Mouse (Mus musculus): Measurements from ENCODE around the gene Mrpl9. TPM values are rescaled to one million over a fixed set of nuclear protein-coding genes. Genes with fewer than 3 reads are reported as not detected.

Mrpl9 gene
- total RNA-seq, 1 experiment: 53.0 TPM

DNA sequence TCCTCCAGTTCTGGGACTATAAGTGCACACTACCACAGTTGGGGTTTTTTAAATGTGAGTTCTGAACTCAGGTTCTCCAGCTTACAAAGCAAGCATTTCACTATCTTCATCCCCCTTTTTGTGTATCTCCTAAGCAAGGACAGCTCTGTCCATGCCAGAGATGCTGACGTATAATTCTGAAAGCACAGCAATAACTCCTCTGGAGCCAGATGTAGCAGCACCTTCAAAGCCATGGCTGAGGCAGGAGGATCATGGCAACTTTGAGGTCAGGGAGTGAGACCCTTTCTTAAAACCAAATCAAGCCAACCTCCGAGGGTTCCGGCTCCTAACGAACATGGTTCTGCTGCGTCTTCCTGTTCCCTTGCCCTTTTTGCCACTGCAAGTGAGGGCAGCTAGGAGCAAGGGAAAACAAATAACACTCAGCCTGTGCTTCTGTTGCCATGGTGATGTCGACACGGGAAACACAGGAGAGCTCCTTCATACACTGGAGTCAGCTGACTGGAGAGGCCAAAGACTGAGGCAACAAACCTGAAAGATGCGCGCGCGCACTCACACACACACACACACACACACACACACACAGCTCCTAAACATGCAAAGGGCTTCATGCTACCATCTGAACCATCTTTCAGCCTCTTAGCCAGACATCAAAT is 20.9 kb downstream of the Mrpl9 start:
- in situ Hi-C loops (cut with MboI; ENCODE audit: low sequenced_read_pairs in 2 of 2, unreplicated experiment in 2 of 2): no loop called here
- H3K4me1 ChIP-seq (ENCODE audit: control insufficient read depth in 2 of 2, insufficient read depth in 2 of 2, low read length in 2 of 2, poor library complexity in 1 of 2): peaks cover 1 to 7% of the 10 kb centered on the region in 2 experiments; a peak in 1 of 4 replicates
- H3K4me3 ChIP-seq (ENCODE audit: insufficient read depth in 1 of 2, low read depth in 1 of 2, low read length in 2 of 2, poor library complexity in 1 of 2, severe bottlenecking in 1 of 2): no peak overlapping the region
- H3K36me3 ChIP-seq (ENCODE audit: control insufficient read depth, insufficient read depth, low read length, poor library complexity, severe bottlenecking): no peaks in the 10 kb centered on the region
- H3K9me3 ChIP-seq (ENCODE audit: control insufficient read depth, insufficient read depth, low read depth, low read length): no peaks in the 10 kb centered on the region
- TF ChIP-seq ZC3H11A (IDR thresholded peaks at IDR 0.05; ENCODE audit: borderline replicate concordance, low read depth, low read length): no peak
- no peak overlapping the region for H3K27ac ChIP-seq (ENCODE audit: insufficient read depth, low read depth, low read length, poor library complexity, severe bottlenecking)
- H3K9ac ChIP-seq (ENCODE audit: insufficient read depth, low read depth, low read length, poor library complexity, severe bottlenecking): no peak overlapping the region
- no peak for DNase-seq (ENCODE audit: low read depth, low spot score)

DNA sequence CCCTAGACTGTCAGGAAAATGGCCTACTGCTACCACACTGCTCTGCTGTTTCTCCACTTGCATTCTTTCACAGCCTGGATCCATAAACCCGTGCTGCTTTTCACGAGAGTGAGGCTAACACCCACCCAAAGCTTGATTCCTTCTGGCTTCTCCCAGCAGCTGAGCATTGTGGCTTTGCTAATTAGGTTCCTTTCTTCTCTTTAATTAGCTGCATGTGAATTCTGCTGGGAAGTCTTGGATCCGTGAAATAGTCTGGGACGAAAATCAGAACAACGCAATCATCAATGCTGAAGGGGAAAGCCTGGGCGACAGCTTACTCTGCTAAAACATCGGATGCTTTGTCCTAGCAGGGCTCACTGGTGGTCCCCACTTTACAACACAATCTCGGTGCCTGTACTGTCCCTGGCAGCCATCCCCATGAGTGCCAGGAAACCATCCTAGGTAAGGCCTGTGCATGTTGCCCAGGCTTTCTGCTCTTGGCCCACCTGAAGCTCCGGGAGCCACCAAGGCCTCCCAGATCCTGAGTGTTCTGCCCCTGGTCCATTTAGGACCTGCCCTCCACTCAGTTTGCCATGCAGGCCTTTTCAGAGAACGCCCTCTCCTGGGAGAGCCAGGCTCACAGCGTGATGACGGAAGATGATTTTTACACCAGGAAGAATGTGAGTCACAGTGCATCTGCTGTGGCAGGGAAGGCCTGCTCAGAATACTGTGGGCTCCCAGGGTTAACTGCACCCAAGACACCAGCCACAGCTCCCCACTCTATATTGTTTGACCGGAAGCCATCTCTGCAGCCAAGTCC is 22.7 kb downstream of the Mrpl9 start:
- H3K36me3 ChIP-seq (ENCODE audit: control insufficient read depth, insufficient read depth, low read length, poor library complexity, severe bottlenecking): no peaks in the 10 kb centered on the region
- no peak overlapping the region for H3K27ac ChIP-seq (ENCODE audit: insufficient read depth, low read depth, low read length, poor library complexity, severe bottlenecking)
- no peak for DNase-seq (ENCODE audit: low read depth, low spot score)
- H3K4me3 ChIP-seq (ENCODE audit: insufficient read depth in 1 of 2, low read depth in 1 of 2, low read length in 2 of 2, poor library complexity in 1 of 2, severe bottlenecking in 1 of 2): no peak overlapping the region
- H3K4me1 ChIP-seq (ENCODE audit: control insufficient read depth in 2 of 2, insufficient read depth in 2 of 2, low read length in 2 of 2, poor library complexity in 1 of 2): peaks cover 1 to 10% of the 10 kb centered on the region in 2 experiments; a peak in 1 of 4 replicates
- no peaks in the 10 kb centered on the region for H3K9me3 ChIP-seq (ENCODE audit: control insufficient read depth, insufficient read depth, low read depth, low read length)
- H3K9ac ChIP-seq (ENCODE audit: insufficient read depth, low read depth, low read length, poor library complexity, severe bottlenecking): no peak overlapping the region
- TF ChIP-seq HCFC1 (IDR thresholded peaks at IDR 0.05; ENCODE audit: borderline replicate concordance, insufficient read depth, low read length) (no peak), CHD2 (IDR thresholded peaks at IDR 0.05; ENCODE audit: low read depth, low read length) (no peak), ZNF384 (IDR thresholded peaks at IDR 0.05; ENCODE audit: low read depth, low read length) (no peak), MAFK (IDR thresholded peaks at IDR 0.05; ENCODE audit: insufficient read depth, low read depth, low read length) (no peak), ZC3H11A (IDR thresholded peaks at IDR 0.05; ENCODE audit: borderline replicate concordance, low read depth, low read length) (no peak)
- in situ Hi-C loops (cut with MboI; ENCODE audit: low sequenced_read_pairs in 2 of 2, unreplicated experiment in 2 of 2): no loop called here

DNA sequence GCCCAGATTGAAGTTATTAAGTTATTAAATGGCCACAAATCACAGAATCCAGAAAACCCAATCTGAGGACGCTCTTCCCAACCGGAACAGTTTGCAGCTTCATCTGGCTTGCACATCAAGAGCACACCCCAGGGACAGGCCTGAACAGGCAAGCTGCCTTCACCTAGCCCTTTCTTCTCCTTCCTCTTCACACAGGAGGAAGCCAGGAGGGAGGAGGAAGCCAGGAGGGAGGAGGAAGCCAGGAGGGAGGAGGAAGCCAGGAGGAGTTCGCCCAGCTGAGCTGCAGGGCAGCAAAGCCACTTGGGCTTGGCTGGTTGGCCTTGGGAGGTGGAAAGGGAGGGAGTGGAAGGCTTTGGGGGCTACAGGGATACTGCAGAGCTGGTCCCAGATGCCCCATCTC is 25.8 kb downstream of the Mrpl9 start:
- in situ Hi-C loops (cut with MboI; ENCODE audit: low sequenced_read_pairs in 2 of 2, unreplicated experiment in 2 of 2): no loop called here

DNA sequence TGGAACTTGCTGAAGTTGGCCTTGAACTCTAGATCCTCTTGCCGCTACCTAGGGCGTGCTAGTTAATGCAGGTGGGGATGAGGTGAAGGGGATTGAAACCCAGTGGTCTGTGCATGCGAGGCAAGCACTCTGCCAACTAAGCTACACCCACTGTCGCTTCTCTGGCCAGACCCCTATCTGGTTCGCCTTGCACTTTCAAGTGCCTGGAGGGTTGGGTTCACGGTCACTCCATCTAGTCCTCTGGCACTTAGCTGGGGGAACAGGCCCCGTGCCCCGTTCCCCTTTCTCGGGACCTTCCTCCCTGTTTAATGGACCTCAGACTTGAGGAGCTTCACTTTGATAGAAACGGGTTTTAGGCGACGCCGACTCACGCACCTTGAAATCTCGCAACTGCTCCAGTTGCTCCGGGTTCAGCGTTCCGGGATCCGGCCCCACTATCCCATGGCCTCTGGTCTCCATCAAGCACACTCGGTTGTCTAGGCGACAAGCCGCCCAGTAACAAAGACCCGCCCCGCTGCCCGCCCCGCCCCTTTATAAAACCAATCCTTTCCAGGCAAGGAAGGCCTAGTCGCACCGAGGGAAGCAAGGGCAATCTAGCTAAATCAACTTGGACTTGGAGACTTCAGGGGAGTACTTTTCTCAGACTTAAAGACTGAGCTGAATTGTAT is 29.5 kb downstream of the Mrpl9 start:
- no peak overlapping the region for H3K9ac ChIP-seq (ENCODE audit: insufficient read depth, low read depth, low read length, poor library complexity, severe bottlenecking)
- DNase-seq (ENCODE audit: low read depth, low spot score): no peak
- no peaks in the 10 kb centered on the region for H3K36me3 ChIP-seq (ENCODE audit: control insufficient read depth, insufficient read depth, low read length, poor library complexity, severe bottlenecking)
- in situ Hi-C loops (cut with MboI; ENCODE audit: low sequenced_read_pairs in 2 of 2, unreplicated experiment in 2 of 2): no loop called here
- H3K4me1 ChIP-seq (ENCODE audit: control insufficient read depth in 2 of 2, insufficient read depth in 2 of 2, low read length in 2 of 2, poor library complexity in 1 of 2): peaks cover 0 to 7% of the 10 kb centered on the region in 2 experiments; a peak in 1 of 4 replicates
- TF ChIP-seq MAFK (IDR thresholded peaks at IDR 0.05; ENCODE audit: insufficient read depth, low read depth, low read length) (no peak), ZC3H11A (IDR thresholded peaks at IDR 0.05; ENCODE audit: borderline replicate concordance, low read depth, low read length) (no peak), HCFC1 (IDR thresholded peaks at IDR 0.05; ENCODE audit: borderline replicate concordance, insufficient read depth, low read length) (no peak), ZNF384 (IDR thresholded peaks at IDR 0.05; ENCODE audit: low read depth, low read length) (no peak), CHD2 (IDR thresholded peaks at IDR 0.05; ENCODE audit: low read depth, low read length) (no peak)
- peak overlapping the region in 1 of 2 experiments; percentile 41; a peak in 2 of 4 replicates for H3K4me3 ChIP-seq (ENCODE audit: insufficient read depth in 1 of 2, low read depth in 1 of 2, low read length in 2 of 2, poor library complexity in 1 of 2, severe bottlenecking in 1 of 2)
- no peak overlapping the region for H3K27ac ChIP-seq (ENCODE audit: insufficient read depth, low read depth, low read length, poor library complexity, severe bottlenecking)
- H3K9me3 ChIP-seq (ENCODE audit: control insufficient read depth, insufficient read depth, low read depth, low read length): no peaks in the 10 kb centered on the region

More for the DNA sequence above, 25.8 kb downstream of the Mrpl9 start:
- H3K4me3 ChIP-seq (ENCODE audit: insufficient read depth in 1 of 2, low read depth in 1 of 2, low read length in 2 of 2, poor library complexity in 1 of 2, severe bottlenecking in 1 of 2): no peak overlapping the region
- H3K4me1 ChIP-seq (ENCODE audit: control insufficient read depth in 2 of 2, insufficient read depth in 2 of 2, low read length in 2 of 2, poor library complexity in 1 of 2): peaks cover 1 to 10% of the 10 kb centered on the region in 2 experiments; a peak in 1 of 4 replicates
- H3K36me3 ChIP-seq (ENCODE audit: control insufficient read depth, insufficient read depth, low read length, poor library complexity, severe bottlenecking): no peaks in the 10 kb centered on the region
- TF ChIP-seq MAFK (IDR thresholded peaks at IDR 0.05; ENCODE audit: insufficient read depth, low read depth, low read length) (no peak), CHD2 (IDR thresholded peaks at IDR 0.05; ENCODE audit: low read depth, low read length) (no peak), ZNF384 (IDR thresholded peaks at IDR 0.05; ENCODE audit: low read depth, low read length) (no peak)
- H3K27ac ChIP-seq (ENCODE audit: insufficient read depth, low read depth, low read length, poor library complexity, severe bottlenecking): no peak overlapping the region
- no peak overlapping the region for H3K9ac ChIP-seq (ENCODE audit: insufficient read depth, low read depth, low read length, poor library complexity, severe bottlenecking)
- no peaks in the 10 kb centered on the region for H3K9me3 ChIP-seq (ENCODE audit: control insufficient read depth, insufficient read depth, low read depth, low read length)
- no peak for DNase-seq (ENCODE audit: low read depth, low spot score)
